Mouse (Mus musculus) C3H10T1/2 (cell line): ENCODE results near the gene Rin3. TPM values are rescaled to one million over a fixed set of nuclear protein-coding genes. Genes with fewer than 3 reads are reported as not detected.

Source experiments
- polyA plus RNA-seq, 2 experiments: library from polyadenylated mRNA; unstranded; fragments of >200 nt; fragmentation: generic; extraction: Trizol; gene quantifications; one replicate each; pipeline ENCODE4 v1.2.1; 2012; ENCODE audit warnings: missing spikeins in 2 of 2

Rin3 gene
- 1 to 10 TPM; 2.0 to 4.5 TPM for polyA plus RNA-seq

DNA sequence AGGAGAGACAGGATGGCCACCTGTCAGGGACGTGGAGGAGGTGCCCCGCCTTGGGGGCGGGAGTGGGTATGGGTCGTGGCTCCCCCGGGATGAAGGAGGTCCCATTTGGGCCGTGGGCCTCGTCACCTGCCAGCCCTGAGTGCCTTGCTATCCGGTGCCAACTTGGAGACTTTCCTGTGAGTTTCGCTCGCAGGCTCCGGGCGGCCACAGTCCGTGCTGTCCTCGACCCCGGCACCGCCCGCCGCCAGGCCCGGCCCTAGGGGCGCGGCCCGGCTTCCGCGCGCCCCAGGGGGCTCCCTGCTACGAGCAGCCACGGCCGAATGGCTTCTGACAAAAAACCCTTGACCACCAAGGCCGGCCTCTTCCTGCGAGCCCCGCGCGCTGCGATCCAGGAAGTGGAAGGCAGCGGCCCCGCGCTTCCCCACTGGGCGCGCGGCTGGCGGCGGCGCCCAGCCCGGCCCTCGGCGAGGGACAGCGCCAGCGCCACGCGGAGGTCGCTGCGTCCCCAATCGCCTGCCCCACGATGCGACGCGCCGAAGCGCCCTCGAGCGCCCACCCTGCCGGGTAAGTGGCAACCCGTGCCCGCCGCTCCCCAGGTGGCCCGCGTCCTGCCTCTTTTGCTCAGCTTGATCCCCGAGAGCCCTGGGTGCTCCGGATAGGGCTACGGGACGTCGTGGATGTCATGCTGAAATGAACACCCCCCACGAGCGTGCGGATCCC, at the start of gene Rin3:
Rin3 (plus strand) TSS at position 286 of the 720 bp plus-strand sequence.

DNA sequence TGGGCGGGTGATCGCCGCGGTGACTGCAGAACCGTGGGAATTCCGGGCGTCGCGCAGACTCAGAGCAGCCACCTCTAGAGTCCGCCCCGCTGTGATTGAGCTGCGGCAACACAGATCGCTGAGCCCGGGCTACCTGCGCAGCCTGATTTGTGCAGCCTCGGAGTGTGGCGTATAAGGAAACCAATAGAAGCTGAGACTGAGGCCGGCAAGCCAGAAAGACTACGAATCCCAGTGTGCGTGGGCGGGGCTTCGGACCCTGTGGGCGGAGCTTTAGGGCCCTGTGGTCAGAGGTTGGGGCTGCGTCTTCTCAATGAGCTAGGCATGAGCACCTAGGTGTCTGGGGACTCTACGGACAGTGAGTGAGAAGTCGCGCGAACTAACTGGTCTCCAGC, 156.8 kb downstream of the Rin3 start, which contains the start of gene Lgmn:
Lgmn (minus strand) TSS at position 182 of the 392 bp plus-strand sequence.

Other genes with a start within 250 kb of the Rin3 start
- gene Slc24a4, start 154.3 kb upstream of the Rin3 start, polyA plus RNA-seq: not detected
- 10 to 100 TPM; 23.9 to 50.2 TPM for gene Lgmn, start 156.8 kb downstream of the Rin3 start, polyA plus RNA-seq
- 1 to 10 TPM in 1 of 2 experiments, under 1 TPM in 1; 0.62 to 9.0 TPM for gene Golga5, start 186.1 kb downstream of the Rin3 start, polyA plus RNA-seq